Mouse (Mus musculus): ENCODE measurements around the gene AF067061. TPM values are rescaled to one million over a fixed set of nuclear protein-coding genes. Genes with fewer than 3 reads are reported as not detected.

Gene AF067061
- total RNA-seq, 2 experiments from 2014 or later: not detected

Other genes starting within 250 kb of the AF067061 start
- gene Gm36079, start 236.1 kb upstream of the AF067061 start, total RNA-seq (2021): not detected
- gene Gm21188, start 210.9 kb upstream of the AF067061 start, total RNA-seq (2021): not detected
- not detected for gene Gm20767, start 122.9 kb upstream of the AF067061 start, total RNA-seq (2021)
- gene Gm21818, start 90.7 kb upstream of the AF067061 start, total RNA-seq (2021): not detected
- gene Gm21762, start 47.2 kb upstream of the AF067061 start, total RNA-seq (2021): not detected
- gene Gm21731, start 24.0 kb upstream of the AF067061 start, total RNA-seq (2021): not detected
- not detected for gene BC147527, start 37.3 kb downstream of the AF067061 start, total RNA-seq (2021)
- gene Tcstv3, start 53.8 kb downstream of the AF067061 start, total RNA-seq (2021): not detected

Data from layer of hippocampus, postnatal 36 days (tissue).